Mouse (Mus musculus): ENCODE data around the gene Gzmb. TPM values are rescaled to one million over a fixed set of nuclear protein-coding genes. Genes with fewer than 3 reads are reported as not detected.

Gzmb gene
- polyA plus RNA-seq, 1 experiment from 2014 or later, result not detected

- no peaks in the 10 kb centered on the region for H3K9me3 ChIP-seq (ENCODE audit: control insufficient read depth, low read length)
- H3K4me1 ChIP-seq (ENCODE audit: control insufficient read depth, insufficient read depth, low read length), result no peaks in the 10 kb centered on the region
- H3K27me3 ChIP-seq (ENCODE audit: control insufficient read depth, insufficient read depth, low read length), result no peaks in the 10 kb centered on the region
- no peak within 1 kb of the TSS for H3K4me2 ChIP-seq (ENCODE audit: low read depth, low read length)
- no peaks in the 10 kb centered on the region for H3K36me3 ChIP-seq (ENCODE audit: control insufficient read depth, insufficient read depth, low read length)
- no peak for ATAC-seq (ENCODE audit: low read depth)
- H3K4me3 ChIP-seq (ENCODE audit: low read depth, low read length), result no peak within 1 kb of the TSS
- no peak within 1 kb of the TSS for H3K9ac ChIP-seq (replicated peaks; ENCODE audit: low read depth, low read length)
- WGBS, result 84% methylated on average over 2 of the region's 2 CpGs
- no peak within 1 kb of the TSS for H3K27ac ChIP-seq (ENCODE audit: low read depth, low read length)
These were observed 27.5 kb downstream of the Gzmb start, which contains the start of gene Gzmc for GRCm38 (mm10) chr14:56234556-56234955. Gene Gzmc, minus strand, starts transcription at chr14:56234656.

- no peaks in the 10 kb centered on the region for H3K4me1 ChIP-seq (ENCODE audit: control insufficient read depth, insufficient read depth, low read length)
- no peak within 1 kb of the TSS for H3K9ac ChIP-seq (replicated peaks; ENCODE audit: low read depth, low read length)
- no peaks in the 10 kb centered on the region for H3K27me3 ChIP-seq (ENCODE audit: control insufficient read depth, insufficient read depth, low read length)
- no peak within 1 kb of the TSS for H3K27ac ChIP-seq (ENCODE audit: low read depth, low read length)
- H3K4me3 ChIP-seq (ENCODE audit: low read depth, low read length), result no peak within 1 kb of the TSS
- no peaks in the 10 kb centered on the region for H3K9me3 ChIP-seq (ENCODE audit: control insufficient read depth, low read length)
- ATAC-seq (ENCODE audit: low read depth), result no peak
- H3K36me3 ChIP-seq (ENCODE audit: control insufficient read depth, insufficient read depth, low read length), result no peaks in the 10 kb centered on the region
- no peak within 1 kb of the TSS for H3K4me2 ChIP-seq (ENCODE audit: low read depth, low read length)
- WGBS, result 90% methylated on average over 4 of the region's 4 CpGs
These were observed 50.7 kb downstream of the Gzmb start, which contains the start of gene Gzmf for GRCm38 (mm10) chr14:56211317-56211716. Gene Gzmf, minus strand, starts transcription at chr14:56211417.

Other genes with a start within 250 kb of the Gzmb start
- gene Mcpt1, start 244.3 kb downstream of the Gzmb start, polyA plus RNA-seq (2014; fragmentation: Nextera tagmentation; extraction: Ambion mirVana), result not detected in 2 replicates
- gene Mcpt9, start 231.8 kb downstream of the Gzmb start, polyA plus RNA-seq (2014; fragmentation: Nextera tagmentation; extraction: Ambion mirVana), result not detected in 2 replicates
- gene Mcpt2, start 220.2 kb downstream of the Gzmb start, polyA plus RNA-seq (2014; fragmentation: Nextera tagmentation; extraction: Ambion mirVana), result not detected in 2 replicates
- not detected in 2 replicates for gene Mcpt4, start 199.9 kb downstream of the Gzmb start, polyA plus RNA-seq (2014; fragmentation: Nextera tagmentation; extraction: Ambion mirVana)
- not detected in 2 replicates for gene Mcpt8, start 177.0 kb downstream of the Gzmb start, polyA plus RNA-seq (2014; fragmentation: Nextera tagmentation; extraction: Ambion mirVana)
- 0.45 TPM in 1 of 2 replicates, not detected in the other for gene Ctsg, start 159.7 kb downstream of the Gzmb start, polyA plus RNA-seq (2014; fragmentation: Nextera tagmentation; extraction: Ambion mirVana)
- gene Gzme, start 141.6 kb downstream of the Gzmb start, polyA plus RNA-seq (2014; fragmentation: Nextera tagmentation; extraction: Ambion mirVana), result not detected in 2 replicates
- not detected in 2 replicates for gene Gzmd, start 129.7 kb downstream of the Gzmb start, polyA plus RNA-seq (2014; fragmentation: Nextera tagmentation; extraction: Ambion mirVana)
- gene Gzmg, start 102.7 kb downstream of the Gzmb start, polyA plus RNA-seq (2014; fragmentation: Nextera tagmentation; extraction: Ambion mirVana), result not detected in 2 replicates
- not detected in 2 replicates for gene Gzmn, start 87.7 kb downstream of the Gzmb start, polyA plus RNA-seq (2014; fragmentation: Nextera tagmentation; extraction: Ambion mirVana)
- gene Gzmf, start 50.8 kb downstream of the Gzmb start, polyA plus RNA-seq (2014; fragmentation: Nextera tagmentation; extraction: Ambion mirVana), result not detected in 2 replicates
- not detected in 2 replicates for gene Gzmc, start 27.6 kb downstream of the Gzmb start, polyA plus RNA-seq (2014; fragmentation: Nextera tagmentation; extraction: Ambion mirVana)
- gene Atp12a, start 102.8 kb upstream of the Gzmb start, polyA plus RNA-seq (2014; fragmentation: Nextera tagmentation; extraction: Ambion mirVana), result 0.13 and 0.22 TPM in 2 replicates
- gene Rnf17, start 140.3 kb upstream of the Gzmb start, polyA plus RNA-seq (2014; fragmentation: Nextera tagmentation; extraction: Ambion mirVana), result 1.3 and 1.4 TPM in 2 replicates